Mouse (Mus musculus) forebrain, embryonic 10.5 days (tissue): ENCODE measurements around the gene Spp2. TPM values are rescaled to one million over a fixed set of nuclear protein-coding genes. Genes with fewer than 3 reads are reported as not detected.

Source experiments
- DNase-seq: peaks from one replicate; pipeline ENCODE4 v3.0.0-alpha.2; 2017; ENCODE audit warnings: low spot score; ENCODE audit errors: extremely low spot score
- H3K27ac ChIP-seq: fragments of 300-500 bp; sonication (generic); 2 replicates; pipeline ENCODE4 v1.5.1; 2016; ENCODE audit warnings: mild to moderate bottlenecking
- H3K27me3 ChIP-seq: fragments of 300-500 bp; sonication (generic); 2 replicates; pipeline ENCODE4 v1.6.1; 2016; ENCODE audit warnings: mild to moderate bottlenecking; ENCODE audit not compliant: poor library complexity, severe bottlenecking
- H3K36me3 ChIP-seq: fragments of 300-500 bp; sonication (generic); replicated peaks from 2 replicates; pipeline ENCODE4 v1.6.1; 2016; ENCODE audit warnings: mild to moderate bottlenecking, moderate library complexity
- H3K4me1 ChIP-seq: fragments of 300-500 bp; sonication (generic); 2 replicates; pipeline ENCODE4 v1.6.1; 2016
- H3K4me3 ChIP-seq: fragments of 300-500 bp; sonication (generic); 2 replicates; pipeline ENCODE4 v1.5.1; 2016; ENCODE audit warnings: mild to moderate bottlenecking, moderate library complexity
- H3K9me3 ChIP-seq: fragments of 300-500 bp; sonication (generic); 2 replicates; pipeline ENCODE4 v1.6.1; 2016; ENCODE audit warnings: mild to moderate bottlenecking, moderate library complexity
- WGBS: fragments of 180-500 bp; shearing (Covaris S2); methylation state at CpG from one replicate; pipeline ENCODE4 v1.1.7; 2016; 5-methylcytosine and 5-hydroxymethylcytosine counted together
- polyA plus RNA-seq: library from polyadenylated mRNA; unstranded; fragments of >200 nt; fragmentation: Nextera tagmentation; extraction: Ambion mirVana; gene quantifications from 2 replicates; pipeline ENCODE4 v1.2.1, GENCODE M21; 2016

Gene Spp2
- polyA plus RNA-seq, 1 experiment from 2014 or later: not detected

- Histone ChIP-seq H3K4me3 (no peak overlapping the region), H3K4me1 (no peaks in the 10 kb centered on the region), H3K27ac (no peak overlapping the region), H3K36me3 (no peaks in the 10 kb centered on the region), H3K27me3 (no peaks in the 10 kb centered on the region), H3K9me3 (no peaks in the 10 kb centered on the region)
- DNase-seq: no peak
- 86% methylated on average over 2 of the region's 2 CpGs for WGBS
These were observed 12.2 kb downstream of the Spp2 start for GRCm38 (mm10) chr1:88418943-88419342.

DNA sequence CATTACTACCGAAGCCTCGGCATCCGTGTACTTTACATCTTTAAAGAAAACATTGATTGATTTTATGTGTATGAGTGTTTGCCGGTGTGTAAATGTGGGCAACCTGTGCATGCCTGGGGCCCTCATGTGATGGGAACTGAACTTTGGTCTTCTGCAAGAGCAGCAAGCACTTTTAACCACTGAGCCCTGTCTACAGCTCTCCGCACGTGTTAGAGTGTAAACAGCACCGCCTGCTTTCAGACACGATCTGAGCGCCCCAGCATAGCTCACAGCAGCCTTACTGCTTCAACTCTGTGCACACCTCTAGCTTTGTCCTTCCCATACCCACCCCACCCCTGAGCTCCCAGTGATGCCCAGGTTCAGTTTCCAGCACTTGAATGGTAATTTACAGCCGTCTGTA, 15.3 kb downstream of the Spp2 start:
- 89% methylated on average over 10 of the region's 10 CpGs for WGBS
- Histone ChIP-seq H3K27me3 (peaks cover 4% of the 10 kb centered on the region; the same call in 1 of the 2 replicates), H3K4me3 (no peak overlapping the region), H3K36me3 (no peaks in the 10 kb centered on the region), H3K4me1 (peaks cover 5% of the 10 kb centered on the region), H3K27ac (no peak overlapping the region), H3K9me3 (no peaks in the 10 kb centered on the region)
- DNase-seq: no peak

DNA sequence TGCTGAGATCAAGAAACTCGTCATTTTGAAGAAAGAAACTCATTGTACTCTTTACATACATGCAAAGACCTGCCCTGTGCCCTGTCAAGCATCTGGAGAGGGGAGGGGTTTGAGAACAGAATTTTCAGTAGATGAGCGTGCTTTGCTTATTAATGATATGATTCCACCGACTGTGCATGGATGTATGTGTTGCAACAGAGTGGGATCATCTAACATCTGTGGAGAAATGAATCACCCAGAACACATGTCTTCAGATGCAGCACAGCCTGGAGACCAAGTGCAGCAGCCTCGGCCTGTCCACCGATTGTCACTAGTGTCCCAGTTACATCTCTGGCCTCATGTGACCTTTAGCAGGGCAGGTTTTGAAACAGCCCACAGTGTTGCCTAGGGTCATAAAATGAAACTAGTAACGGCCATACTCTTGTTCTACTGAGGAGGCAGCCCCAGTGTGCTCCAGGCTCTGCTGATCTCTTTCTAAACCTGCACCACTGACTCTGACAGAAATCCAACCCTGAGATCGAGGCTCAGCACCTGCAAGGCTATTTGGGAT, 16.2 kb downstream of the Spp2 start:
- Histone ChIP-seq H3K4me3 (no peak overlapping the region), H3K4me1 (peaks cover 5% of the 10 kb centered on the region), H3K27ac (no peak overlapping the region), H3K9me3 (no peaks in the 10 kb centered on the region), H3K36me3 (no peaks in the 10 kb centered on the region), H3K27me3 (peaks cover 4% of the 10 kb centered on the region; the same call in 1 of the 2 replicates)
- no peak for DNase-seq
- WGBS: 82% methylated on average over 7 of the region's 7 CpGs

DNA sequence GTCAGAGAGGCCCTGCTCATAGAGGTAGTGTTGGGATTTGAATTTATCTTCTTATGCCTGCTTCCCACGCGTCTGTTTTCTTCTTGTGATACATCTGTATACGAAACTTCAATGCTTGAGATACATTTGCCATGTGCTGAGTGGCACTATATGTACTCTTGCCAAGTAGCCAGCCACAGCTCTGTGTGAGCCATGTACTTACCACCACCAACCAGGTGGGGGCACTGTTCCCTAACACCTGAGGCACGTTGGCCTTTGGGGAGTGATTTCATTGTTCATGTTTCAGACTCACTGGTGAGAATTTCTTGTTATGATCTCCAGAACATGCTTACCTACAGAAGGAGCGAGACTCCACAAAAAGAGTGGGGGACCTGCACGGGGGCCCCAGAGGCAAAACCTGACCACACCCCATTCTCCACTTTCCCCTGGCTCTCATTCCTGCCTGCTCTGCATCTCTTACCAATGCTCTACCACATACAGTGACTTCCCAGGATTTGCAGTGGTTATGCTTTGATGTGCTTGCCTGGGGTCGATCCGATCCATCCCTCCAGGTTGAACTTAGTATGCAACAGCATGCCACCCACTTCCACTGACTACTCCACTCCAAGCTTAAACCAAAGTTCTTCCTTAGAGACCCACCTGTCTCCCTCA, 18.0 kb downstream of the Spp2 start:
- no peaks in the 10 kb centered on the region for H3K36me3 ChIP-seq
- WGBS: 26% methylated on average over 8 of the region's 8 CpGs
- peaks cover 20% of the 10 kb centered on the region for H3K4me1 ChIP-seq
- peak; percentile 81 for DNase-seq
- H3K27me3 ChIP-seq: peaks cover 4% of the 10 kb centered on the region; the same call in 1 of the 2 replicates
- H3K9me3 ChIP-seq: no peaks in the 10 kb centered on the region
- peak overlapping the region; percentile 72 for H3K27ac ChIP-seq
- H3K4me3 ChIP-seq: no peak overlapping the region

DNA sequence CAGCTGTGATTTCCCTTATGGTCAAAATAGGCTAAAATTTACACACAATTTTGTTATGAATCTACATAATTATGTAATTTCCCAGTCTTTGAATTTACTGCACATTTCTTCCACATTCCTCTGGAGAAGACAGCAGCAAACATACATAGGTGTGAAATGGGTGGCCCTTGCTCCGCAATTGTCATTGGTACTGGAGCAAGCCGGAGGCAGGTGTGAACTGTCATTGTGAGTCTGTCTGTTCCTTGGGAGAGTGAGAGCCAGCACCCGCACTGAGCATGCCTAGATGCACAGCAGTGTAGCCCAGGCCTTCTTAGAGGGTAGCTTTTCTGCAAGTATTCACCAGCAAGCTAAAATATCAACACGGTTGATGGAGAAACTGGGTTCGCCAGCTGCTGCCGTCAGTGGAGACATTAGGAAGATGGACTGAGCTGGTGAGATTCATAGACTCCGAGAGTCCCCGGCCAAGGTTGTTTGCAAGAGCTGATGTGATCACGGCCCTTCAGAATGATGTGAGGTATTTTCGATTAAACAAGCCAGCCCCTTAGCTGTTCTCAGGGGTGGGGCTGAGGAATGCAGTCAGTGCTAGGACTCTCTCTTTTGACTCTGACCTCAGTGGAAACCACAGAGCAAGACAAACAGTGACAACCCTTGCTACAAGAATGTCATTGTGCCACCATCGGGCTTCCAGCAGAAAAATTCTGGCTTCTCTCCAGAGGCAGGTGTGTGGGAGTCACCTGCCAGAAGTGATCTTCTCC, 21.4 kb downstream of the Spp2 start:
- Histone ChIP-seq H3K27me3 (peaks cover 4% of the 10 kb centered on the region; the same call in 1 of the 2 replicates), H3K27ac (no peak overlapping the region), H3K36me3 (no peaks in the 10 kb centered on the region), H3K4me1 (peaks cover 21% of the 10 kb centered on the region), H3K9me3 (no peaks in the 10 kb centered on the region), H3K4me3 (no peak overlapping the region)
- DNase-seq: no peak
- 91% methylated on average over 11 of the region's 11 CpGs for WGBS

- WGBS: 50% methylated on average over 1 of the region's 1 CpGs
- no peak for DNase-seq
- Histone ChIP-seq H3K4me1 (peaks cover 28% of the 10 kb centered on the region), H3K27me3 (peaks cover 4% of the 10 kb centered on the region; the same call in 1 of the 2 replicates), H3K36me3 (no peaks in the 10 kb centered on the region), H3K4me3 (no peak overlapping the region), H3K9me3 (no peaks in the 10 kb centered on the region), H3K27ac (no peak overlapping the region)
These were observed 22.7 kb downstream of the Spp2 start for GRCm38 (mm10) chr1:88429413-88429812.

- Histone ChIP-seq H3K9me3 (no peaks in the 10 kb centered on the region), H3K4me3 (no peak overlapping the region), H3K4me1 (peaks cover 23% of the 10 kb centered on the region), H3K27me3 (no peaks in the 10 kb centered on the region), H3K36me3 (no peaks in the 10 kb centered on the region), H3K27ac (no peak overlapping the region)
- DNase-seq: no peak
- WGBS: 94% methylated on average over 4 of the region's 4 CpGs
These were observed 24.5 kb downstream of the Spp2 start for GRCm38 (mm10) chr1:88431262-88431661.

DNA sequence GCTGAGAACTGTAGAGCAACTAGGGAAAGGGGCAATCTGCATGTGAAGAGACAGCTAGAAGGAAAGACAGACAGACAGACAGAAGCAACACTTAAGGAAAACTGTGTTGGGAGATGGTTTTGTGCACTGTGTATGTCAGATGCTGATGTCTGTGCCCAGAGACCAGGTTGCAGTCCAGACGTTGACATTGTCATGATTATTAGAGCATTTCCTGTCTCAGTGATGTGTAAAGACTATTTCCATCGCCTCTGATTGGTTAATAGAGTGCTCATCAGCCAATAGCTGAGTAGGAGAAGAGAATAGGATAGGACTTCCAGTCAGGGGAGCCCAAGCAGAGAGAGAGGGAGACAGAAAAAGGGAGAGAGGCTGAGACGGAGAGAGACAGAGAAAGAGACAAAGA, 25.8 kb downstream of the Spp2 start:
- 69% methylated on average over 3 of the region's 3 CpGs for WGBS
- Histone ChIP-seq H3K27me3 (no peaks in the 10 kb centered on the region), H3K36me3 (no peaks in the 10 kb centered on the region), H3K27ac (no peak overlapping the region), H3K4me3 (no peak overlapping the region), H3K9me3 (no peaks in the 10 kb centered on the region), H3K4me1 (peaks cover 23% of the 10 kb centered on the region)
- no peak for DNase-seq

DNA sequence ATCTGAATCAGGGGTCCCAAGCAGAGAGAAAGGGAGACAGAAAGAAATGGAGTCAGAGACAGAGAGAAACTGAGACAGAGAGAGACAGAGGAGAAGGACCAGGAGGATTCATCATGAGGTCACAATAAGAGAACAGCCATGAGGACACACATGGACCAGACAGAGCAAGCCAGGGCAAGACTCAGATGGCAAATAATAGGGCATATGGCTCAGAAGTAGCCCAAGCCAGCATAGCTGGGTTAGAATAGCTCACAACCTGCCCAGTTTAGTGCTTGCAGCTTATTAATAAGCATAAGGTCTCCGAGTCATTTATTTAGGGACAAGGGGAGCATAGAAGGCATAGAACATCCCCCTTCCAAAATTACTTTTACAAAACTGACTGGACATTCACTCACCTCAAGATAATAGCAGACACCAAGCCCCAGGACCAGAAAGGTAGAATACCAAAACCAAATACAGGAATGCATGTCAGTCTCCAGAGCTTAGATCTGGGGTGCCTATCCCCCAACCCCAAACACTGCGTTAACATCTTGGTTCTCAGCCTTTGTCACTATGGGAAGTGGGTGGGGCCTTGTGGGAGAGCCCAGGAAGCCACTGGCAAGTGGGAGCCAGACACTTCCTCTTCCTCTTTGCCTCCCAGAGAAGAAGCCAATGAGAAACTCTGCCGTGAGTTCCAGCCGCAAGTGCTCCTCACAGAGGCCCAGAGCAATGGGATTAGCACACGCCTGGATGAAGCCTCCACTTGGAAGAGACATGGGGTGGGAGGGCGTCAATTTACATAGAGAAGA, 26.5 kb downstream of the Spp2 start:
- H3K36me3 ChIP-seq: no peaks in the 10 kb centered on the region
- DNase-seq: no peak
- WGBS: 59% methylated on average over 6 of the region's 6 CpGs
- H3K4me3 ChIP-seq: no peak overlapping the region
- H3K27me3 ChIP-seq: no peaks in the 10 kb centered on the region
- no peaks in the 10 kb centered on the region for H3K9me3 ChIP-seq
- H3K27ac ChIP-seq: no peak overlapping the region; the same call in 1 of the 2 replicates
- peaks cover 23% of the 10 kb centered on the region for H3K4me1 ChIP-seq

DNA sequence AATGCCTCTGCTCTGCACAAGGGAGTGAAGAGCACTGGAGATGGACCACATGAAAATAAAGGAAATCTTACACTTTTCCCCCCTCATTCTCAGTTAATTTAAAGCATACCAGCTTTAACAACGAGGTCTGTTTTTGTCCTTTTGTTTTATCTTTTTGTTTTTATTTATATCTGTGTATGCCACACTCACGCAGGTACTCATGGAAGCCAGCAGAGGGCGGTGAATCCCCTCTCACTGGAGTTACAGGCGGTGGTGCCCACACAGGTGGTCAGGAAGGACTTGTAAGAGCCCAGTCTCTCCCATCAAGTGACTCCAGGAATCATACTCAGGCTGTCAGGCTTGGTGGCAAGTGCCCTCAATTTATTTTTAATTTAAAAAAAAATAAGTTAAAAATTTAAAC, 27.3 kb downstream of the Spp2 start:
- no peak overlapping the region; the same call in 1 of the 2 replicates for H3K27ac ChIP-seq
- DNase-seq: no peak
- H3K27me3 ChIP-seq: no peaks in the 10 kb centered on the region
- no peak overlapping the region for H3K4me3 ChIP-seq
- H3K4me1 ChIP-seq: peaks cover 15% of the 10 kb centered on the region
- H3K36me3 ChIP-seq: no peaks in the 10 kb centered on the region
- 58% methylated on average over 4 of the region's 4 CpGs for WGBS
- no peaks in the 10 kb centered on the region for H3K9me3 ChIP-seq

DNA sequence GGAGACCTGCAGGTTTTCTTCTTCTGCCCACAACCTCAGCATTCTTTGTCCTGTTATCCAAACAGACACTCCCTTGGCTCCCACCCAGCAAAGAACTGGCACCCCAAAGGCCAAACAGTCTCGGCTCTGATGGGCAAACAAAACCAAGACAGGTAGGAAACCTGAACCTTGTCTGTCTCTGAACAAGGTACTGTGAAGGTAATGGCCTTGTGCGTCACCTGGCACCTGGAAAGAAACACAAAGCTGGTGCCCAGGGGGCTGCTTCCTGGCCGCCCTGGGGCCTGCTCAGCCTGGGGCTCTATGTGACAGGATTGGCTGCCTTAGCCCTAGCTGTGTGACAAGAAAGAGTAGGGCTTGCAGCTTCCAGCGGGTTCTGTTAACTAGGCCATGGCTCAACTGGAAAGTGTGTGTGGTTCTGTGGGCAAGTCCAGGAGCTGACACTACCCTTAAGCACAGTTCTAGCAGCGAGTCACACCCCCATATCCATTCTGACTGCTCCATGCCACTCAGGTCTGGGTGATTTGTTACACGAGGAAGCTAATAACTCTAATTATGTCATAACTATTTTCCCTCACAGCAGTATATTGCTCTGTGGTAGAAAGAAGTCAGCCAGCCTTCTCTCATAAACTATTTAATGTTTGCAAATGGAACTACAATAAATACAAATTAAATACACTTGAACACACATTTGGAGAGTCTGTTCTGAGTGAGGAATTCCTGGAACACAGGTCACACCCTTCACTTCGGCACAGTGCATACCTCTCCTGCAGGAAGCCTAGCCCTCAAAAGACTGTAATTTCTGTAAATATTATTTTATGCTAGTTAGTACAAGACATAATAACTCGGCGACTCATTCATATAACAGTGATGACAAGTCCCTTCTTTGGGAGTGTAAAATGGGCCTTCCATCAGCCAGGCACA, 30.7 kb downstream of the Spp2 start:
- no peak for DNase-seq
- 82% methylated on average over 9 of the region's 9 CpGs for WGBS
- no peaks in the 10 kb centered on the region for H3K27me3 ChIP-seq
- no peak overlapping the region for H3K4me3 ChIP-seq
- no peaks in the 10 kb centered on the region for H3K9me3 ChIP-seq
- no peaks in the 10 kb centered on the region for H3K36me3 ChIP-seq
- H3K4me1 ChIP-seq: peaks cover 7% of the 10 kb centered on the region
- no peak overlapping the region for H3K27ac ChIP-seq

GRCm38 (mm10) chr1:88443383-88443782, 36.6 kb downstream of the Spp2 start:
- 85% methylated on average over 4 of the region's 4 CpGs for WGBS
- H3K27ac ChIP-seq: no peak overlapping the region
- H3K27me3 ChIP-seq: no peaks in the 10 kb centered on the region
- no peaks in the 10 kb centered on the region for H3K36me3 ChIP-seq
- H3K9me3 ChIP-seq: no peaks in the 10 kb centered on the region
- no peak for DNase-seq
- H3K4me1 ChIP-seq: peaks cover 30% of the 10 kb centered on the region
- no peak overlapping the region for H3K4me3 ChIP-seq
